Mouse (Mus musculus) frontal cortex, postnatal 36 days (tissue): ENCODE measurements around the gene Stk32b.

Source experiments
- DNase-seq, 2 experiments: peaks; one replicate each; pipeline ENCODE4 v3.0.0; 2022; ENCODE audit warnings: low spot score in 2 of 2

Stk32b gene

DNA sequence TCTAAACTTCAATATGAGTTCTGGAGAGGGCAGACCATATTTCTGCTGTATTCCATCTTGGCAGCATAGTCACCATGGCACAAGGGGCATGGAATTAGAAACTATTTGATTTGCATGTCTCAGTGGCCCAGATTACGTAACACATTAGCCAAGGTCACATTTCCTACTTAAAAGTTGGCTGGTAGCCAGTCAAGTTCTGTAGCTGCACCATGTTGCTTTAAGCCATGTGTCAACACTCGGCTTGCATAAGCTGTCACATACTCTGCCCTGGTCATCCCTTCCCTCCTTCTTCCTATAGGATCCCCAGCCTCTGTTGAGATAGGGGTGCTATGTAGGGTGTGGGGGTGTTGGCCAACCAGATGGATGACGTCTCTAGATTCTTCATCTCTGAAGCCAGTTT lies 196.5 kb downstream of the Stk32b start:
- DNase-seq, result no peak

DNA sequence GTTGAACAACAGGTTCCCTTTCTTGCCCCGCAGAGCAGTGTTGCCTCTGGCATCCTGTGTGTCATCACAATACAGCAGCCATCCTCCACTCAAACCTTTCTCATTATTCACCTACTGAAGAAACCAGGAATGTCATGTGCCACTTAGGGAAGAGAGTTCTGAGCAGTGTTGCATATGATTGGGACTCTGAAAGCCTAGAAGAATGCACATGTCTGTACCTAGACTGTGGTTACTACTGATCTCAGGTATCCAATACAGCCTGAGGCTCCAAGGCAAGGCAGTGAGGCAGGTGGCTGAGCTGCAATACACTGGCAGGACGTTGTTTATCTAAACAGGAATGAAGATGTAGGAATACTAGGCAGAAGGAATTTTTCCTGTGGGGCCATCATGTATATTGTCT lies 204.5 kb downstream of the Stk32b start:
- no peak for DNase-seq

DNA sequence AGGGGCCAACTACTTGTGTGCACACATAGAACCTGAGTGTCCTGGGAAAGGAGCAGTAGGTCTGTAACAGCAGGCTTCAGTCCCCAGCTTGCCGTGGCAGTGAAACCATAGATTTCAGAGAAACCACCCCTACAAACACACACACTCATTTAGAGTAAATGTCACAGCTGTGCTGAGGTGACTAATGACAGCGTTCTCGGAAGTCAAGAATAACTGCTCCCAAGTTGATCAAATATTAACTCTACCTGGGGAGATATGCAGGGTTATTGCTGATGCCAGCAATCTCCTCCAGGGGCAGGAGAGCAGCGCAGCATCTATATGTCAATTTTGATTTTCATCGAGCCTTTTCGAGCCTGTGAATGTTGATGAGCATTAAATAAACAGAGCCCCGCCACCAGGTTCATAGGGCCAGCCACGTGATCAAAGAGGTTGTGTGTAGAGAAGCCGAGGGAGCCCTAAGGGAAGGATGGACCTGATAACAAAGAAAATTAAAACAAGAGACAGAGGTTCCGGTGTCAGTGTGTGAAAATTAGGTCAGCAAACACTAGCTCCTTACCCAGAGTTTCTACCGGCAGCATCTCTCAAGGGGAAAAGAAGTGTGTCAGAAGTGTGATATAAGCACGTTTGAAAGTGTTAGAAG lies 210.0 kb downstream of the Stk32b start:
- no peak for DNase-seq

DNA sequence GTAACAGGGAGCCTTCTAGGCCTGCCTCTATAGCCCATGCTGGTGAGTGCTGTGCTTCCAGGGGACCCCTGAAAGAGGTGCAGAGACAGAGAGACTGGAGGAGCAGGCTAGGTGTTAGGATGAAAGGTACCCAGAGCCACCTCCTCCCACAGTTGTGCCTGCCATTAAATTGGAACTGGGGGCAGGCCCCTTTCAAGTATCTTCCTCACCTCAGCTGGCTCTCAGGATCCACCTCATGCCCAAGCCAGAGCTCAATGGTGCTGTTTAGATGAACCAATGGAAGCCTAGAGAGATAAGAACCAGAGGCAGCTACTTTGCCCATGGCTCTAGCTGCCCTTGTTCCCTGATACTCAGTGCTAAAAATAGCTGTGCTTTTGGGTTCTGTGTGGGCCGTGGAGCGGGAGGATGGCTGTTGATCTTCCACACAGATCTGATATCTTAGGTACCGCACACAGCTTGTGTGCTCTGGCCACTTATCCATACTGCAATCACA lies 221.9 kb downstream of the Stk32b start:
- DNase-seq, result no peak

DNA sequence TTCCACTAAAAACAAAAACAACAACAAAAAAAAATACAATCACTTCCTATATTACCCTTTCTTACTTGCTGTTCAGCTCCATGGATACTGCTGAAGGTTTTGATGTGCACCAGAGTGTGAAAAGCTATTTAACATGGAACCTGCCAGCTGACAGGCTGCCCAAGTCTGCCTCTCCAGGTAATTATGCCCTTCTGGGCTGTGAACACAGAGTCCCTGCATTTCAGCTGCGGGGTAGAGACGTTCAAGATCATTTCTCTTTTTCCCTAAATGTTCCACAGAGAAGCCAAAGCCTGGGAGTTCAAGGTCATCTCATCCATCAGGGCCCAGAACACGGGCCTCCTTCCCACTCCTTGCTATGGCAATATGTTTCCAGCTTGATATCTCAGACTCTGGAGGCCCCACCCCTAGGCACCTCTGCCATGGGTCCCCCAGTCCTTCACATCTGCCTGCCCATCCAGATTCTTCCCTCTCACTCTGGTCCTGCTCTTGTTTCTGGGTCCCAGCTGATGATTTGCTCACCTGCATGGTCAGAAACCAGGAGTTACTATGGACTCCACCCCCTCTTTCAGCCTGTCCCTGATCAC lies 244.9 kb downstream of the Stk32b start:
- no peak for DNase-seq

DNA sequence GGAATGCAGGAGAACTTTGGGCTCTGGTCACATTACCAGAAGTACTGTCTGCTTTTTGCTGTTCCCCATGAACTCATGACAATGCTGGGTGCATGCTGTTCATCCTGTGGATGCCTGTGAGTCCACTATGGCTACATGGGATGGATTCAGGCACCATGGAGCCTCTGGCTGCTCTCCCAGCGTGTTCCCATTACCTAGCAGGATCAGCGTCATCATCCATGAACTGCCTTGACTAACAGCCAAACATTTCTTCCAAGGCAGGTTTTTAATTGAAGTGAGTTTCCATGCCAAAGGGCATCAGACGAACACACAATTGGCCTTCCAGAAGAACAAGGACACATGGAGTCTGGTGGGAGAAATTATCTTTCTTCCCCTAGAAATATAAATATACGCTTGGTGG lies 245.4 kb downstream of the Stk32b start:
- no peak for DNase-seq

DNA sequence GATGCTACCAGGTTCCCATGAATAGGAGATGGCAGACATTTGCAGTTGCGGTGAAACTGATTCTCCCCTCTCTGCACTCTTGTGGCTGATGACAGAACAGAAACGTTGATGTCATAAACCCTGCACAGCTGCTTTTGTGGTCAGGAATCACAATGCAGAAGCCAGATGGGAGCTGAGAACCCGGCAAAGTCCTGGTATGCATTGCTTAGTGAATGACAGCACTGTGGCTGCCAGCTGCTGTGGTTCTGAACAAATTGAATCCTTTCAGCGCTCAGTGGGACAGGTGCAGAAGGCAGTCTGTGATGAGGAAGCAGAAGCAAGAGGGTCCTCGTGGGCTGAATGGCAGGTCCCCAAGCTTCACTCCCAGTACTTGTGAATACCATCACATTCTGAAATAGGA lies 247.9 kb downstream of the Stk32b start:
- no peak for DNase-seq

DNA sequence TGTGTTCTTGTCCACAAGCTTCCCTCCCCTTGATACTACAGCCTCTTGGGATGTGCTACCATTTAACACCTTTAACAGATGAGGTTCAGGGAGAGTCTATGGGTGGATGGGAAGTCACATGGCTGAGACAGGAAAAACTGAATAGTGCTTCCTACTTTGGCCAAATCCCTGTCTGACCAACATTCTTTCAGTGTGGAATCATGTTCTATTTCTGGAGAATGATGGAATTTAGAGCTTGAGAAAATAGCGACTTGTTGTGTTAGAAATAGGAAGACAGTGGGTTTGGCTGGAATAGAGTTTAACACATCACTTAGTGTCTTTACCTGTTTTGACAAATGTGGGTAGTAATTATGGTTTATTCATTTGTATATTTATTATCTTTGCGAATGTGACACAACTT lies 249.3 kb downstream of the Stk32b start:
- no peak for DNase-seq

DNA sequence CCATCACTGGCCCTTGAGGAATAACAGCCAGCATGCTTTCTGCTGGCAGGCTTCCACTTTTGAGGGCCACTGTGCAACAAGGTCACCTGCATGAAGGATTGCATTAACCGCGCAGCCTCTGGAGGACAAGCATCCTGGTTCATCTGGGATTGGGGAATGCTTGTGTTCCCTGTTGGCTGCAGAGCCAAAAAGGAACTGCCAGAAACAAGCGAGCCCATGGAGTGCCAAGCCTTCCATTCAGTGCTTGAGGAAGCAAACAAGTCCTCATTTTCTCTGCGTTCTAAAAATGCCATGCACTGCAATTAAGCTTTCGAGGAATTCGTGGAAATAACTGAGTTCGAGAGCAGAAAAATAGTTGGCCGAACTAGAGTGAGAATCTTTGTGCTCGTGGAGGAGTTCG lies 251.5 kb downstream of the Stk32b start:
- peak; percentile 18 to 42 for DNase-seq

DNA sequence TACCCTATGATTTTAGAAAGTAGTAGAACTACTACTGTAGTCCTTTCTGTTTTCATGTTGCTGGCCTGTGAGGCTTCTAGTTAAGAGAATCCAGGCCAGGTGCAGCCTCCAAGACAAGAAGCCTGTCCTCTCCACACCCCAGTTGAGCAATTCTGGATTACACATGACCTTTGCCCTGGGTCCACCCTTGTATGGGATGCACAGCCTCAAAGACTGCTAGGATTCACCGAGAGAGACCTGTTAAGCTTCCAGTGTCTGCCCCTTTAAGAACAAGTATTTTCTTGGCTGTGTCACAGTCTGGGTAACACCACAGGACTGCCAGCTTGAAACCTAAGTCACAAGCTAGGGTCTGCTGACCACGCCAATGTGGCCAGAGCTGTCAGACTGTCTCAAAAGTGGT lies 258.7 kb downstream of the Stk32b start:
- no peak for DNase-seq

DNA sequence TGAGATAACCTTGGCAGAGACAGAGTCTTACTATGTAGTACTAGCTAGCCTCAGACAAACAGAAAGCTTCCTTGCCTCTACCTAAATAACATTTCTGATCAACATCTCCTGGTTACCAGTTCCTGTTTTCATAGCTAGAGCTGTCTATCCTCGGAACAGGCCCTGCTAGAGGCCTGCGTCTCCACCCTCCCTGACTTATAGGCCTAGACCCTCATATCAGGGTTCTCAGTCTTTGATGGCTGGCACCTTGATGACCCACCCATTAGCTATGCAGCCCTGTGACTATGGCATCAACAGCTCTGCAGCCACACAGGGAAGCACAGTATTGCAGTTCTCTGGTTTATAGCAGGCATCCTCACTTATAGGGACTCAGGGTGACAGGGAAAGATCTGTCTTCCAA lies 259.1 kb downstream of the Stk32b start:
- no peak for DNase-seq

DNA sequence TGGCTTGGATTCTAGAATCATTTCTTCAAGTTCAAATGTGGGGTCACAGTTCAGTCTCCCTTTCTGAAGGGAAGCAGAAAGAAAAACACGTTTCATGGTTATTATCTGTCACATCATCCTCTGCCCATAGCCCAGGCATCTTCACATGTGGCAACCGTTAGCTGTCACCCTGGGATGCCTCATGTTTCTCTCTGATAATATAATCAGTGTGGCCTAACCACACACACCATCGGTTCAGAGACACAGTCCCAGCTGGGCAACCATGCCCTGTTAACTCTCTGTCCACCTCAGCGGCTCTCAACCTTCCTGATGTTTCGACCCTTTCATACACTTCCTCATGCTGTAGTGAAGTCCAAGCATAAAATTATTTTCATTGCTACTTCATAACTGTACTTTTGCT lies 259.8 kb downstream of the Stk32b start:
- DNase-seq, result no peak

DNA sequence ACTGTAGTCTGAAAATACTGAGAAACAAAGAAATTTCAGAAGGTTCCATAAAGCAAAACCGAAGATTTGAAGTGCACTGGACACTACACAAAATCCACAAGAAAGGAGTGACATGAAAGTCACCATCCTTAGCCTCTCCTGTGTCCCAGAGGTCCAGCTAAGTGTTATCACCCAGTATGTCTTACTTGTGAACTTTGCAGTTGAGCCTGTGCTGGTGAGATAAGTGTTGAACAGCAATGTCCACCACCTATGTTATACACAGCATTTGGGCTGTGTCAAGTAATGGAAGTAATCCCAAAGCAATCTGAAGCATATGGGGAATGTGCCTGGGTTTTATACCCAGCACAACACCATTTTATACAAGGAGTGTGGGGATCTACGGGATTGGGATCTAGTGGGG lies 260.4 kb downstream of the Stk32b start:
- DNase-seq, result no peak

DNA sequence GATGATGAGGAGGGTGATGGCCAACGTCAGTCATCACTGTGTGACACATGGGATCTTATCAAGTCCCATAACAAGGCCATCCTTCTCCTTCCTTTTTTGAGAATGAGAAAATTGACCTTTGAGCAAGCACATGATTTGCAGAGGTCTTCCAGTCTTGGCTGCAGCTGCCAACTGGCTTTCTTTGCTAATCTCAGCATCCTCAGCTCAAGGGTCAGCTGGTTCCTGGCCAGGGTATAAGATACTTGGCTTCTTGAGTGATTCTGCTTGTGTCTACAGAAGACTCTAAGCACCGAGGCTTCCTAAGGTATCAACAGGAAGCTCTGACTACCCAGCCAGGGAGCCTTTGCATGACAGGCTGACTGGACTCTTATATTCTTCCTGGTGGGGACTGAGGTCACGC lies 269.4 kb downstream of the Stk32b start:
- DNase-seq, result no peak

DNA sequence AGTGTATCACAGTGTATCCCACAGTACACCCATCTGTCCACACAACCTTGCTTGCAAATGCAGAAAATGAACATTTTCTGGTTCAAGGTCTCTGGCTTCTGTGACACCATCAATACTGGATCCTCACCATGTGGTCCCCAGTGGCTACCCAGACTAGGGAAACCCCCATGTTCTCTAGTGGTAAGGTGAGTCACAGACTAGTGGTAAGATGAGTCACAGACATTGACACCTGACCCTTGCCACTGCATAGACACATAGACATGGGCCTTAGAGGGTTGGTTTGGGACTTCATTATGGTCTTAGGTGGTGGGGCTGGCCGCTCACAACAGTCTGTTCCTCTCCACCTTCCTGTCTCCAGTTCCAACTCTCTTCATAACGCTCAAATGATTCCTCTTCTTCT lies 274.2 kb downstream of the Stk32b start:
- DNase-seq, result no peak

DNA sequence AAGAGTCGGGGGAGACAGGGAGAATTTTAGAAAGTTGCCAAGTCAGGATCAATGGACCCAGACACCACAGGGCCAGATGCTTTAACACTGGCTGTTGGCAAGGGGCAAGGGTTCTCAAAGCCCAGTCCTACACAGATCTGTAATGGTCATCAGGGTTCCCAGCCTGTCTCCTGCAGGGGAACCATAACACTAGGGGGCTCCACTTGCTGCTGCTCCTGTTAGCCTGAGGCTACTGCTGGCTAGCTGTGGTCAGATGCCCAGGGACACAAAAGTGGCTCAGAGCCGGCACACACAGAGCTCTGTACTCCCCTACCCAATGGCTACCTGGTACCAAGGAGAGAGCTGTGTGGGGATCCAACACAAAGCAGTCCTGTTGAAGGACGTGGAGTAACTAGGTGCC lies 281.6 kb downstream of the Stk32b start:
- no peak for DNase-seq

DNA sequence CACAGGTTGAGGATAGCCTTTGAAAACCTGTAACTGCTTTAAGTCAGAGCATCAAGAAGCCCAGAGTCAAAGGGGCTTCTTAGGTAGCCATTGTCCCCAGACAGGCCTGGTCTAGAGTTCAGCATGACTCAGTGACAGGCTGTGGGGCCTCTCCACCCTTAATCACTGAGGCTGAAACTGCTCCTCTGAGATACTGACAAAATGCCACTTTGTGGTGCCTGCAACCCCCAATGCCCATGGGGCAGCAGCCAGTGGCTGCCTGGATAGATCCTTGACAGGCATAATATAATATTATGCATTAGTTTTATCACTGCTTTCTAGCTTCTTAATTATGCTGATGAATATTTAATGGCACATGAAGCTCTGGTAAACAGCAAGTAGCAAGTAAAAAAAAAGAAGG lies 289.8 kb downstream of the Stk32b start:
- no peak for DNase-seq

DNA sequence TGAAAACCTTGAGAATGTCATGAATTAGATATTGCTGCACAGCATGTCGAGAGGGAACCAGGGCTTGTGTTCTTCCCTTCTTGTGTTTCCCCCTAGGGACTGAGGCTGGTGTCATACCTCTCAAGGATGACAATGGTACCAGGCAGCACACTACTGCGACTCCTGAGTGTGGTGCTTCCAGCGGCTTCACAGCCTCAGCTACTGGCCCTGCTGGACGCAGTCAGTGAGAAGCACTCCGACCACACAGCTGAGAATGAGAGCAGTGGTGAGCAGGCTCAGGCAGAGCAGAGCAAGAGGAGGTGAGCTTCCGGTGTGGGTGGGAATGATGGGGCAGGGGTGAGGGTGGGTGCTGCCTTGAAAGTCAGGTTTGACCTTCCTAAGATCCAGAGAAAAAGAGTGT lies 297.9 kb downstream of the Stk32b start:
- DNase-seq, result no peak
